Mouse (Mus musculus) left cerebral cortex, postnatal 14 days (tissue): ENCODE measurements at regions not wholly inside any gene's neighbourhood (a gene's known extent, or its start where the extent isn't known, plus 50 kb on each side); places are given as distances from the start of the nearest gene placed in this dataset.
A peak's percentile ranks its signal among the peaks of the same experiment; 100 is the strongest.
"Not testable (repeated sequence)": the region's sequence is repeated elsewhere in the genome, so short reads cannot be mapped to it uniquely, and the experiment has no call there.

Experiments
- DNase-seq, 2 experiments: peaks; one replicate each; pipeline ENCODE4 v3.0.0; 2021 to 2022; ENCODE audit warnings: low spot score in 2 of 2, mixed read lengths in 1 of 2
- intact Hi-C: fragments of 180-260 bp; cut with DNase I; formaldehyde crosslinking; loops from one replicate; pipeline ENCODE4 v1.15.1; 2025

- no peak for DNase-seq
- intact Hi-C loops, result loop anchor here (10.0 kb wide), 1 partner anchor 554 kb away; no protein-coding TSS in a partner anchor
Observed at GRCm38 (mm10) chr3:124069182-124069581, 251.5 kb upstream of the Tram1l1 start.

- DNase-seq, result peak; percentile 37 to 86
- intact Hi-C loops, result no loop called here
Observed at GRCm38 (mm10) chr3:124075974-124076606, 244.6 kb upstream of the Tram1l1 start.

- no peak for DNase-seq
- intact Hi-C loops, result no loop called here
Observed at GRCm38 (mm10) chr3:124092404-124093121, 228.1 kb upstream of the Tram1l1 start.

GRCm38 (mm10) chr3:124113995-124114394 is 206.7 kb upstream of the Tram1l1 start:
- intact Hi-C loops, result no loop called here
- peak; percentile 10 to 13 for DNase-seq

GRCm38 (mm10) chr3:124156255-124156654 is 164.4 kb upstream of the Tram1l1 start:
- no peak for DNase-seq
- intact Hi-C loops, result no loop called here

- intact Hi-C loops, result no loop called here
- no peak for DNase-seq
Observed at GRCm38 (mm10) chr3:124157858-124158655, 162.6 kb upstream of the Tram1l1 start.

GRCm38 (mm10) chr3:124193331-124193730 is 127.3 kb upstream of the Tram1l1 start:
- intact Hi-C loops, DNase-seq: not testable (repeated sequence)

- intact Hi-C loops, DNase-seq: not testable (repeated sequence)
Observed at GRCm38 (mm10) chr3:124200226-124200940, 120.3 kb upstream of the Tram1l1 start.

- no peak for DNase-seq
- intact Hi-C loops, result no loop called here
Observed at GRCm38 (mm10) chr3:124217131-124217530, 103.5 kb upstream of the Tram1l1 start.

GRCm38 (mm10) chr3:124225982-124226381 is 94.7 kb upstream of the Tram1l1 start:
- DNase-seq, result no peak
- intact Hi-C loops, result no loop called here

GRCm38 (mm10) chr3:124227701-124228100 is 93.0 kb upstream of the Tram1l1 start:
- DNase-seq, result no peak
- intact Hi-C loops, result no loop called here

GRCm38 (mm10) chr3:124240936-124241733 is 79.5 kb upstream of the Tram1l1 start:
- DNase-seq, result no peak
- intact Hi-C loops, result no loop called here

GRCm38 (mm10) chr3:124241734-124242006 is 79.0 kb upstream of the Tram1l1 start:
- DNase-seq, result no peak
- intact Hi-C loops, result no loop called here

- intact Hi-C loops, result no loop called here
- DNase-seq, result no peak
Observed at GRCm38 (mm10) chr3:124262150-124262549, 58.5 kb upstream of the Tram1l1 start.

GRCm38 (mm10) chr3:124266821-124267220 is 53.8 kb upstream of the Tram1l1 start:
- no peak for DNase-seq
- intact Hi-C loops, result no loop called here

GRCm38 (mm10) chr3:124270506-124270905 is 50.1 kb upstream of the Tram1l1 start:
- intact Hi-C loops, result loop anchor here (5.0 to 10.0 kb wide), 3 partner anchors 314 to 576 kb away; partner anchors contain the start of genes 1700003H04Rik and Ndst3
- no peak for DNase-seq
